Mouse (Mus musculus): Measurements from ENCODE around the gene Txnrd2. TPM values are rescaled to one million over a fixed set of nuclear protein-coding genes. Genes with fewer than 3 reads are reported as not detected.

The Txnrd2 gene
- polyA plus RNA-seq, 1 experiment from 2014 or later = 17.4 TPM

GRCm38 (mm10) chr16:18396791-18397621 is 29.2 kb upstream of the Txnrd2 start:
- no peak overlapping the region for H3K27ac ChIP-seq (ENCODE audit: low read depth)
- 95% methylated on average over 27 of the region's 27 CpGs for WGBS
- no peaks in the 10 kb centered on the region for H3K27me3 ChIP-seq (replicated peaks; ENCODE audit: control insufficient read depth, insufficient read depth, low read length)
- peaks cover 45% of the 10 kb centered on the region for H3K36me3 ChIP-seq (ENCODE audit: control insufficient read depth, insufficient read depth, low read length)
- H3K9me3 ChIP-seq (ENCODE audit: control insufficient read depth, low read length) = no peaks in the 10 kb centered on the region
- no peak for DNase-seq (ENCODE audit: low spot score)
- ATAC-seq (replicated peaks; ENCODE audit: low FRiP score, low TSS enrichment, low read depth) = no peak
- no peak overlapping the region for H3K9ac ChIP-seq (ENCODE audit: low read length)
- no peak overlapping the region for H3K4me2 ChIP-seq (ENCODE audit: low read length)
- H3K4me1 ChIP-seq (replicated peaks; ENCODE audit: control insufficient read depth, insufficient read depth, low read length) = peaks cover 29% of the 10 kb centered on the region
- H3K4me3 ChIP-seq (ENCODE audit: low read depth, low read length) = no peak overlapping the region

GRCm38 (mm10) chr16:18400028-18400427 is 26.2 kb upstream of the Txnrd2 start:
- Histone ChIP-seq H3K4me1 (replicated peaks; ENCODE audit: control insufficient read depth, insufficient read depth, low read length) (peaks cover 19% of the 10 kb centered on the region), H3K27ac (ENCODE audit: low read depth) (no peak overlapping the region), H3K9ac (ENCODE audit: low read length) (no peak overlapping the region), H3K4me2 (ENCODE audit: low read length) (no peak overlapping the region), H3K36me3 (ENCODE audit: control insufficient read depth, insufficient read depth, low read length) (peaks cover 68% of the 10 kb centered on the region), H3K27me3 (replicated peaks; ENCODE audit: control insufficient read depth, insufficient read depth, low read length) (no peaks in the 10 kb centered on the region), H3K9me3 (ENCODE audit: control insufficient read depth, low read length) (no peaks in the 10 kb centered on the region), H3K4me3 (ENCODE audit: low read depth, low read length) (no peak overlapping the region)
- WGBS = 72% methylated on average over 9 of the region's 9 CpGs
- no peak for ATAC-seq (replicated peaks; ENCODE audit: low FRiP score, low TSS enrichment, low read depth)
- no peak for DNase-seq (ENCODE audit: low spot score)

- Histone ChIP-seq H3K27ac (ENCODE audit: low read depth) (no peak overlapping the region), H3K9me3 (ENCODE audit: control insufficient read depth, low read length) (no peaks in the 10 kb centered on the region), H3K4me3 (ENCODE audit: low read depth, low read length) (no peak overlapping the region), H3K27me3 (replicated peaks; ENCODE audit: control insufficient read depth, insufficient read depth, low read length) (no peaks in the 10 kb centered on the region), H3K4me1 (replicated peaks; ENCODE audit: control insufficient read depth, insufficient read depth, low read length) (peaks cover 13% of the 10 kb centered on the region), H3K36me3 (ENCODE audit: control insufficient read depth, insufficient read depth, low read length) (peaks cover 68% of the 10 kb centered on the region), H3K9ac (ENCODE audit: low read length) (no peak overlapping the region), H3K4me2 (ENCODE audit: low read length) (no peak overlapping the region)
- ATAC-seq (replicated peaks; ENCODE audit: low FRiP score, low TSS enrichment, low read depth) = peak; percentile 34
- no peak for DNase-seq (ENCODE audit: low spot score)
- 47% methylated on average over 7 of the region's 7 CpGs for WGBS
These were observed 25.5 kb upstream of the Txnrd2 start for GRCm38 (mm10) chr16:18400472-18401216.

- Histone ChIP-seq H3K27me3 (replicated peaks; ENCODE audit: control insufficient read depth, insufficient read depth, low read length) (no peaks in the 10 kb centered on the region), H3K4me2 (ENCODE audit: low read length) (no peak overlapping the region), H3K4me3 (ENCODE audit: low read depth, low read length) (no peak overlapping the region), H3K36me3 (ENCODE audit: control insufficient read depth, insufficient read depth, low read length) (peaks cover 69% of the 10 kb centered on the region), H3K4me1 (replicated peaks; ENCODE audit: control insufficient read depth, insufficient read depth, low read length) (peaks cover 6% of the 10 kb centered on the region), H3K9me3 (ENCODE audit: control insufficient read depth, low read length) (no peaks in the 10 kb centered on the region), H3K27ac (ENCODE audit: low read depth) (no peak overlapping the region), H3K9ac (ENCODE audit: low read length) (no peak overlapping the region)
- 86% methylated on average over 12 of the region's 12 CpGs for WGBS
- ATAC-seq (replicated peaks; ENCODE audit: low FRiP score, low TSS enrichment, low read depth) (no peak), DNase-seq (ENCODE audit: low spot score) (no peak)
These were observed 22.9 kb upstream of the Txnrd2 start for GRCm38 (mm10) chr16:18403285-18403684.

GRCm38 (mm10) chr16:18405091-18405854 is 20.9 kb upstream of the Txnrd2 start:
- H3K4me2 ChIP-seq (ENCODE audit: low read length) = no peak overlapping the region
- H3K9me3 ChIP-seq (ENCODE audit: control insufficient read depth, low read length) = no peaks in the 10 kb centered on the region
- ATAC-seq (replicated peaks; ENCODE audit: low FRiP score, low TSS enrichment, low read depth) (no peak), DNase-seq (ENCODE audit: low spot score) (no peak)
- H3K27ac ChIP-seq (ENCODE audit: low read depth) = no peak overlapping the region
- peaks cover 69% of the 10 kb centered on the region for H3K36me3 ChIP-seq (ENCODE audit: control insufficient read depth, insufficient read depth, low read length)
- H3K4me1 ChIP-seq (replicated peaks; ENCODE audit: control insufficient read depth, insufficient read depth, low read length) = peaks cover 6% of the 10 kb centered on the region
- WGBS = 86% methylated on average over 13 of the region's 13 CpGs
- H3K27me3 ChIP-seq (replicated peaks; ENCODE audit: control insufficient read depth, insufficient read depth, low read length) = no peaks in the 10 kb centered on the region
- H3K9ac ChIP-seq (ENCODE audit: low read length) = no peak overlapping the region
- H3K4me3 ChIP-seq (ENCODE audit: low read depth, low read length) = no peak overlapping the region

- Histone ChIP-seq H3K36me3 (ENCODE audit: control insufficient read depth, insufficient read depth, low read length) (peaks cover 74% of the 10 kb centered on the region), H3K9ac (ENCODE audit: low read length) (no peak overlapping the region), H3K27me3 (replicated peaks; ENCODE audit: control insufficient read depth, insufficient read depth, low read length) (no peaks in the 10 kb centered on the region), H3K4me3 (ENCODE audit: low read depth, low read length) (no peak overlapping the region), H3K4me1 (replicated peaks; ENCODE audit: control insufficient read depth, insufficient read depth, low read length) (peaks cover 2% of the 10 kb centered on the region), H3K9me3 (ENCODE audit: control insufficient read depth, low read length) (no peaks in the 10 kb centered on the region), H3K27ac (ENCODE audit: low read depth) (no peak overlapping the region), H3K4me2 (ENCODE audit: low read length) (no peak overlapping the region)
- DNase-seq (ENCODE audit: low spot score) (no peak), ATAC-seq (replicated peaks; ENCODE audit: low FRiP score, low TSS enrichment, low read depth) (no peak)
- 70% methylated on average over 2 of the region's 2 CpGs for WGBS
These were observed 20.3 kb upstream of the Txnrd2 start for GRCm38 (mm10) chr16:18405876-18406275.

- no peaks in the 10 kb centered on the region for H3K4me1 ChIP-seq (replicated peaks; ENCODE audit: control insufficient read depth, insufficient read depth, low read length)
- peak; percentile 57 for ATAC-seq (replicated peaks; ENCODE audit: low FRiP score, low TSS enrichment, low read depth)
- no peak overlapping the region for H3K4me2 ChIP-seq (ENCODE audit: low read length)
- no peaks in the 10 kb centered on the region for H3K9me3 ChIP-seq (ENCODE audit: control insufficient read depth, low read length)
- WGBS = 20% methylated on average over 2 of the region's 2 CpGs
- H3K9ac ChIP-seq (ENCODE audit: low read length) = no peak overlapping the region
- peaks cover 75% of the 10 kb centered on the region for H3K36me3 ChIP-seq (ENCODE audit: control insufficient read depth, insufficient read depth, low read length)
- H3K27me3 ChIP-seq (replicated peaks; ENCODE audit: control insufficient read depth, insufficient read depth, low read length) = no peaks in the 10 kb centered on the region
- no peak for DNase-seq (ENCODE audit: low spot score)
- H3K4me3 ChIP-seq (ENCODE audit: low read depth, low read length) = no peak overlapping the region
- no peak overlapping the region for H3K27ac ChIP-seq (ENCODE audit: low read depth)
These were observed 19.9 kb upstream of the Txnrd2 start for GRCm38 (mm10) chr16:18406293-18406692.

- H3K9me3 ChIP-seq (ENCODE audit: control insufficient read depth, low read length) = no peaks in the 10 kb centered on the region
- DNase-seq (ENCODE audit: low spot score) (no peak), ATAC-seq (replicated peaks; ENCODE audit: low FRiP score, low TSS enrichment, low read depth) (no peak)
- WGBS = 75% methylated on average over 7 of the region's 7 CpGs
- H3K4me2 ChIP-seq (ENCODE audit: low read length) = no peak overlapping the region
- H3K4me1 ChIP-seq (replicated peaks; ENCODE audit: control insufficient read depth, insufficient read depth, low read length) = no peaks in the 10 kb centered on the region
- H3K27me3 ChIP-seq (replicated peaks; ENCODE audit: control insufficient read depth, insufficient read depth, low read length) = no peaks in the 10 kb centered on the region
- no peak overlapping the region for H3K9ac ChIP-seq (ENCODE audit: low read length)
- no peak overlapping the region for H3K27ac ChIP-seq (ENCODE audit: low read depth)
- H3K4me3 ChIP-seq (ENCODE audit: low read depth, low read length) = no peak overlapping the region
- peaks cover 69% of the 10 kb centered on the region for H3K36me3 ChIP-seq (ENCODE audit: control insufficient read depth, insufficient read depth, low read length)
These were observed 18.3 kb upstream of the Txnrd2 start for GRCm38 (mm10) chr16:18407912-18408311.

Data from intestine, embryonic 14.5 days (tissue).